Mouse (Mus musculus) liver, postnatal 0 days (tissue): Measurements from ENCODE around the gene Mocs2.

ENCODE experiments used
- CTCF ChIP-seq: sonication (generic); IDR thresholded peaks from 2 replicates; pipeline ENCODE4 v1.5.1; 2016; ENCODE audit warnings: antibody characterized with exemption, low read depth
- EP300 ChIP-seq: IDR thresholded peaks from 2 replicates; pipeline ENCODE4 v1.6.1; 2016; ENCODE audit warnings: antibody characterized with exemption, low read depth, mild to moderate bottlenecking

GRCm38 (mm10) chr13:114843318-114843717, 25.3 kb downstream of the Mocs2 start:
- TF ChIP-seq CTCF (no peak), EP300 (no peak)
